ENCODE assay signal across 24 mouse cellular contexts in the genomic region with DNA sequence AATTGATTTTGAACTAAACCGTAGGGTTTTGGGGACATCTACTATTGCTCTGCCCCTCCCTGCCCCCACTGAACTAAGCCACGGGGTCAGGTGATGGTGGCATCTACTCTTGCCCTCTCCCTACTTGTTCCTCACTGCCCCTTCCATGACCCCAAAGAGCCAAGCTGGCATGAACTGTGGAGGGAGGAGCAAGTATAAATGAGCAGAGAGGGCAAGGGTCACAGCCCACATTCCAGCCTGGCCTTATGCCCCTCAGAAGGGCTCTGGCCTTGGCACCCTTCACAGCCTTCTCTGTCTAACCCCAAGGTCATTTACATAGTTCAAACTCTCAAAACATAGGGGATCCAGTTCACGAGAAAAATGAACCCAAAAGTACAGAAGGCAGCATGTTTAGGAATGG.
DNase-seq lines count a peak whose midpoint lies in the region; ATAC-seq lines count a peak whose summit lies in the region.
"Had no signal": no experiment of that assay in that cellular context is flagged by ENCODE, and none has a peak within 500 bp of the region (broad histone marks: within the 10 kb centered on the region; RNA-seq: fewer than 3 reads in every experiment).

No protein-coding gene starts in this region.

- 70% methylated on average over 3 of the region's 3 CpGs for WGBS in kidney, embryonic 14.5 days
- WGBS in kidney, embryonic 16.5 days = 76% methylated on average over 3 of the region's 3 CpGs

- peaks cover 13% of the 10 kb centered on the region; the same call in 1 of the 2 replicates for H3K4me1 ChIP-seq in kidney, embryonic 14.5 days (ENCODE audit: control insufficient read depth, insufficient read depth, low read length)
- H3K4me1 ChIP-seq in kidney, embryonic 16.5 days (ENCODE audit: insufficient read depth, low read length) = peaks cover 12% of the 10 kb centered on the region
- H3K4me1 ChIP-seq: embryonic facial prominence, embryonic 13.5 days; embryonic facial prominence, embryonic 15.5 days; forebrain, embryonic 12.5 days had no signal

- H3K4me2 ChIP-seq in kidney, embryonic 14.5 days (replicated peaks; ENCODE audit: low read depth, low read length) = no peak overlapping the region
- no peak overlapping the region for H3K4me2 ChIP-seq in kidney, embryonic 16.5 days (replicated peaks; ENCODE audit: low read depth, low read length)
- H3K4me2 ChIP-seq: embryonic facial prominence, embryonic 13.5 days; embryonic facial prominence, embryonic 15.5 days; forebrain, embryonic 12.5 days had no signal

- no peaks in the 10 kb centered on the region for H3K36me3 ChIP-seq in kidney, embryonic 14.5 days (ENCODE audit: control insufficient read depth, insufficient read depth, low read length)
- H3K36me3 ChIP-seq in kidney, embryonic 16.5 days (ENCODE audit: insufficient read depth, low read length) = no peaks in the 10 kb centered on the region
- H3K36me3 ChIP-seq: embryonic facial prominence, embryonic 13.5 days; embryonic facial prominence, embryonic 15.5 days; forebrain, embryonic 10.5 days; forebrain, embryonic 12.5 days had no signal

- H3K4me3 ChIP-seq in kidney, embryonic 14.5 days (ENCODE audit: low read length) = no peak overlapping the region
- H3K4me3 ChIP-seq in kidney, embryonic 16.5 days (ENCODE audit: low read length) = no peak overlapping the region
- H3K4me3 ChIP-seq: embryonic facial prominence, embryonic 13.5 days; embryonic facial prominence, embryonic 15.5 days; erythroblast, embryonic 14.5 days; forebrain, embryonic 10.5 days; forebrain, embryonic 12.5 days had no signal

- DNase-seq in kidney, adult 18-20 months = peak; percentile 50
- DNase-seq in kidney, adult 8-10 months = peak; percentile 42 to 55
- DNase-seq in kidney, postnatal 10 days = no peak
- peak; percentile 56 to 77 for DNase-seq in kidney, postnatal 25 days
- DNase-seq in kidney, postnatal 36 days = peak; percentile 61 to 72
- DNase-seq in urinary bladder, postnatal 10 days (ENCODE audit: low spot score) = no peak
- DNase-seq: adrenal gland, adult 2 months; adrenal gland, postnatal 10 days; adrenal gland, postnatal 25 days; cerebellum, adult 11 months; cerebellum, adult 18-20 months; cerebellum, adult 8-10 months; cerebellum, adult 9-11 months; cerebellum, postnatal 14 days; cerebellum, postnatal 36 days; embryo, embryonic 11 days had no signal

- no peaks in the 10 kb centered on the region for H3K27me3 ChIP-seq in kidney, embryonic 14.5 days (ENCODE audit: control insufficient read depth, insufficient read depth, low read length)
- no peaks in the 10 kb centered on the region for H3K27me3 ChIP-seq in kidney, embryonic 16.5 days (ENCODE audit: insufficient read depth, low read length)
- H3K27me3 ChIP-seq: embryonic facial prominence, embryonic 13.5 days; embryonic facial prominence, embryonic 15.5 days; forebrain, embryonic 12.5 days had no signal

- H3K27ac ChIP-seq in kidney, embryonic 14.5 days (ENCODE audit: low read depth, low read length) = no peak overlapping the region
- H3K27ac ChIP-seq in kidney, embryonic 16.5 days (ENCODE audit: low read length) = no peak overlapping the region
- H3K27ac ChIP-seq: embryonic facial prominence, embryonic 13.5 days; embryonic facial prominence, embryonic 15.5 days; forebrain, embryonic 10.5 days; forebrain, embryonic 12.5 days had no signal

- no peak overlapping the region for H3K9ac ChIP-seq in kidney, embryonic 14.5 days (ENCODE audit: low read depth, low read length)
- no peak overlapping the region for H3K9ac ChIP-seq in kidney, embryonic 16.5 days (replicated peaks; ENCODE audit: low read length)
- H3K9ac ChIP-seq: embryonic facial prominence, embryonic 13.5 days; embryonic facial prominence, embryonic 15.5 days; forebrain, embryonic 12.5 days had no signal

- no peaks in the 10 kb centered on the region for H3K9me3 ChIP-seq in kidney, embryonic 14.5 days (ENCODE audit: control insufficient read depth, low read length)
- H3K9me3 ChIP-seq in kidney, embryonic 16.5 days (ENCODE audit: low read length) = no peaks in the 10 kb centered on the region
- H3K9me3 ChIP-seq: embryonic facial prominence, embryonic 13.5 days; embryonic facial prominence, embryonic 15.5 days; forebrain, embryonic 10.5 days; forebrain, embryonic 12.5 days had no signal

- no peak for ATAC-seq in kidney, embryonic 14.5 days (ENCODE audit: low FRiP score, low TSS enrichment)
- ATAC-seq in kidney, embryonic 16.5 days (ENCODE audit: low FRiP score, low TSS enrichment) = no peak
- ATAC-seq: forebrain, embryonic 14.5 days had no signal

Comparison
In these comparisons a context has a peak if more than half of its experiments do, and no peak if none do; other contexts are left out.
1. DNase-seq: peak in kidney, adult 18-20 months (single experiment), kidney, adult 8-10 months (2 of 2), kidney, postnatal 25 days (2 of 2) and kidney, postnatal 36 days (2 of 2); none in kidney, postnatal 10 days (single experiment) and urinary bladder, postnatal 10 days (single experiment).